Mouse (Mus musculus) testis, adult 2 months (tissue): ENCODE data around the gene Pten. TPM values are rescaled to one million over a fixed set of nuclear protein-coding genes. Genes with fewer than 3 reads are reported as not detected.

Experiments used
- H3K27ac ChIP-seq: fragments of 200-500 bp; 2 replicates; pipeline ENCODE4 v1.5.1; 2012; ENCODE audit warnings: low read depth, low read length; ENCODE audit not compliant: control insufficient read depth, insufficient read depth
- H3K27me3 ChIP-seq: fragments of 200-500 bp; 2 replicates; pipeline ENCODE4 v1.6.1; 2012; ENCODE audit warnings: mild to moderate bottlenecking, low read length, moderate library complexity; ENCODE audit not compliant: control insufficient read depth, insufficient read depth
- H3K36me3 ChIP-seq: fragments of 200-500 bp; 2 replicates; pipeline ENCODE4 v1.6.1; 2012; ENCODE audit warnings: mild to moderate bottlenecking, low read length; ENCODE audit not compliant: control insufficient read depth, insufficient read depth
- H3K4me1 ChIP-seq: fragments of 200-500 bp; 2 replicates; pipeline ENCODE4 v1.6.1; 2012; ENCODE audit warnings: low read length; ENCODE audit not compliant: control insufficient read depth, insufficient read depth
- H3K4me3 ChIP-seq: fragments of 200-500 bp; 2 replicates; pipeline ENCODE4 v1.5.1; 2012; ENCODE audit warnings: low read depth, mild to moderate bottlenecking, low read length, moderate library complexity, mixed read lengths; ENCODE audit not compliant: control insufficient read depth
- CTCF ChIP-seq: fragments of 200-500 bp; IDR thresholded peaks from 2 replicates; pipeline ENCODE4 v1.5.1; 2012; ENCODE audit warnings: low read depth, mild to moderate bottlenecking, inconsistent platforms, low read length, moderate library complexity; ENCODE audit not compliant: control insufficient read depth, insufficient read depth, insufficient replicate concordance
- POLR2A ChIP-seq: fragments of 200-500 bp; IDR thresholded peaks from 2 replicates; pipeline ENCODE4 v1.6.1; 2012; ENCODE audit warnings: low read depth, mild to moderate bottlenecking, inconsistent platforms, low read length, moderate library complexity; ENCODE audit not compliant: control insufficient read depth
- polyA plus RNA-seq: library from polyadenylated mRNA; depleted of rRNA; stranded (reverse); fragments of >200 nt; gene quantifications from 2 replicates; pipeline ENCODE4 v1.2.3, GENCODE M21; 2012

Pten gene
- polyA plus RNA-seq, 1 experiment, result 15.1 TPM

- Histone ChIP-seq H3K27me3 (no peaks in the 10 kb centered on the region), H3K4me3 (no peak overlapping the region), H3K36me3 (no peaks in the 10 kb centered on the region), H3K4me1 (no peaks in the 10 kb centered on the region), H3K27ac (no peak overlapping the region)
- TF ChIP-seq CTCF, result no peak
- TF ChIP-seq POLR2A, result no peak
Measured at GRCm38 (mm10) chr19:32826616-32827015, 69.3 kb downstream of the Pten start.

GRCm38 (mm10) chr19:32829871-32830270 lies 72.6 kb downstream of the Pten start:
- TF ChIP-seq POLR2A (no peak), CTCF (no peak)
- no peak overlapping the region for H3K4me3 ChIP-seq
- H3K36me3 ChIP-seq, result no peaks in the 10 kb centered on the region
- no peak overlapping the region for H3K27ac ChIP-seq
- no peaks in the 10 kb centered on the region for H3K4me1 ChIP-seq
- no peaks in the 10 kb centered on the region for H3K27me3 ChIP-seq

- Histone ChIP-seq H3K4me1 (no peaks in the 10 kb centered on the region), H3K27me3 (no peaks in the 10 kb centered on the region), H3K36me3 (no peaks in the 10 kb centered on the region), H3K27ac (no peak overlapping the region), H3K4me3 (no peak overlapping the region)
- TF ChIP-seq CTCF (no peak), POLR2A (no peak)
Measured at GRCm38 (mm10) chr19:32831286-32831685, 74.0 kb downstream of the Pten start.

- TF ChIP-seq POLR2A (no peak), CTCF (no peak)
- Histone ChIP-seq H3K4me3 (no peak overlapping the region), H3K4me1 (no peaks in the 10 kb centered on the region), H3K27me3 (no peaks in the 10 kb centered on the region), H3K36me3 (no peaks in the 10 kb centered on the region), H3K27ac (no peak overlapping the region)
Measured at GRCm38 (mm10) chr19:32840491-32840890, 83.2 kb downstream of the Pten start.

- Histone ChIP-seq H3K36me3 (no peaks in the 10 kb centered on the region), H3K27me3 (no peaks in the 10 kb centered on the region)
Measured at GRCm38 (mm10) chr19:32844486-32844885, 87.2 kb downstream of the Pten start.

GRCm38 (mm10) chr19:32848041-32848440 lies 90.7 kb downstream of the Pten start:
- Histone ChIP-seq H3K36me3 (no peaks in the 10 kb centered on the region), H3K27me3 (no peaks in the 10 kb centered on the region), H3K4me3 (no peak overlapping the region), H3K4me1 (no peaks in the 10 kb centered on the region), H3K27ac (no peak overlapping the region)
- TF ChIP-seq POLR2A (no peak), CTCF (no peak)

More at GRCm38 (mm10) chr19:32844486-32844885, 87.2 kb downstream of the Pten start:
- H3K4me1 ChIP-seq, result no peaks in the 10 kb centered on the region
- no peak overlapping the region for H3K27ac ChIP-seq
- H3K4me3 ChIP-seq, result no peak overlapping the region
- no peak for TF ChIP-seq POLR2A
- no peak for TF ChIP-seq CTCF

- Histone ChIP-seq H3K4me3 (no peak overlapping the region), H3K27ac (no peak overlapping the region), H3K27me3 (no peaks in the 10 kb centered on the region), H3K4me1 (no peaks in the 10 kb centered on the region), H3K36me3 (no peaks in the 10 kb centered on the region)
- TF ChIP-seq CTCF (no peak), POLR2A (no peak)
Measured at GRCm38 (mm10) chr19:32852306-32852705, 95.0 kb downstream of the Pten start.
